Mouse (Mus musculus) left cerebral cortex, adult 2 months (tissue): ENCODE results near the gene Rnf151. TPM values are rescaled to one million over a fixed set of nuclear protein-coding genes. Genes with fewer than 3 reads are reported as not detected.
A peak's percentile ranks its signal among the peaks of the same experiment; 100 is the strongest.

Experiments used
- DNase-seq, 2 experiments: peaks; one replicate each; pipeline ENCODE4 v3.0.0; 2021 to 2022; ENCODE audit warnings: low spot score in 2 of 2, mixed read lengths in 1 of 2; ENCODE audit errors: extremely low spot score in 1 of 2
- H3K27ac ChIP-seq: fragments of 200-600 bp; 2 replicates; pipeline ENCODE4 v1.8.1; 2022
- H3K4me3 ChIP-seq: fragments of 200-600 bp; 2 replicates; pipeline ENCODE4 v1.8.1; 2022
- CTCF ChIP-seq: fragments of 200-600 bp; IDR thresholded peaks from 2 replicates; pipeline ENCODE4 v1.8.1; 2022; ENCODE audit warnings: antibody characterized with exemption, mild to moderate bottlenecking, moderate library complexity
- intact Hi-C: fragments of 180-260 bp; cut with DNase I; formaldehyde crosslinking; loops from one replicate; pipeline ENCODE4 v1.15.1; 2025
- total RNA-seq, 2 experiments: library from RNA; stranded (reverse); gene quantifications; 2 replicates each; pipeline ENCODE4 v1.2.3; 2021

Rnf151 gene
- total RNA-seq, 2 experiments from 2014 or later, result 1.1 TPM; not detected in 1

- H3K4me3 ChIP-seq, result no peak overlapping the region
- intact Hi-C loops, result no loop called here
- no peak for DNase-seq
- TF ChIP-seq CTCF, result no peak
- H3K27ac ChIP-seq, result no peak overlapping the region
Observed at GRCm38 (mm10) chr17:24716166-24716682, 1.6 kb downstream of the Rnf151 start.

- DNase-seq, result no peak
- H3K27ac ChIP-seq, result no peak overlapping the region
- no peak overlapping the region for H3K4me3 ChIP-seq
- no peak for TF ChIP-seq CTCF
- intact Hi-C loops, result no loop called here
Observed at GRCm38 (mm10) chr17:24715556-24715955, 2.3 kb downstream of the Rnf151 start.

- no peak for DNase-seq
- Histone ChIP-seq H3K27ac (no peak overlapping the region), H3K4me3 (no peak overlapping the region)
- peak; percentile 60 for TF ChIP-seq CTCF
- intact Hi-C loops, result no loop called here
Observed at GRCm38 (mm10) chr17:24708646-24709045, 9.2 kb downstream of the Rnf151 start.

GRCm38 (mm10) chr17:24707801-24708425 lies 9.9 kb downstream of the Rnf151 start:
- Histone ChIP-seq H3K27ac (peak overlapping the region; percentile 65), H3K4me3 (peak overlapping the region; percentile 94)
- TF ChIP-seq CTCF, result no peak
- no peak for DNase-seq
- intact Hi-C loops, result no loop called here

GRCm38 (mm10) chr17:24706982-24707800 lies 10.7 kb downstream of the Rnf151 start, which contains the start of gene Tbl3:
Tbl3 (minus strand) TSS chr17:24707660.
- TF ChIP-seq CTCF, result no peak
- Histone ChIP-seq H3K4me3 (peak within 1 kb of the TSS; percentile 94), H3K27ac (peak within 1 kb of the TSS; percentile 65)
- DNase-seq, result peak; percentile 93 to 98
- intact Hi-C loops, result no loop called here

GRCm38 (mm10) chr17:24705821-24706220 lies 12.0 kb downstream of the Rnf151 start:
- no peak for TF ChIP-seq CTCF
- no peak overlapping the region for H3K4me3 ChIP-seq
- DNase-seq, result no peak
- intact Hi-C loops, result no loop called here
- no peak overlapping the region for H3K27ac ChIP-seq

- DNase-seq, result no peak
- intact Hi-C loops, result no loop called here
- no peak for TF ChIP-seq CTCF
- Histone ChIP-seq H3K27ac (no peak overlapping the region), H3K4me3 (no peak overlapping the region)
Observed at GRCm38 (mm10) chr17:24701251-24701650, 16.6 kb downstream of the Rnf151 start.

GRCm38 (mm10) chr17:24699473-24699872 lies 18.4 kb downstream of the Rnf151 start:
- H3K4me3 ChIP-seq, result no peak overlapping the region
- no peak for DNase-seq
- no peak for TF ChIP-seq CTCF
- intact Hi-C loops, result no loop called here
- H3K27ac ChIP-seq, result no peak overlapping the region

GRCm38 (mm10) chr17:24698715-24699114 lies 19.1 kb downstream of the Rnf151 start:
- DNase-seq, result no peak
- intact Hi-C loops, result no loop called here
- TF ChIP-seq CTCF, result no peak

GRCm38 (mm10) chr17:24697985-24698384 lies 19.9 kb downstream of the Rnf151 start:
- Histone ChIP-seq H3K27ac (no peak overlapping the region), H3K4me3 (no peak overlapping the region)
- intact Hi-C loops, result no loop called here
- no peak for TF ChIP-seq CTCF
- DNase-seq, result no peak

More at GRCm38 (mm10) chr17:24698715-24699114, 19.1 kb downstream of the Rnf151 start:
- no peak overlapping the region for H3K27ac ChIP-seq
- H3K4me3 ChIP-seq, result no peak overlapping the region

GRCm38 (mm10) chr17:24696011-24696697 lies 21.7 kb downstream of the Rnf151 start, which contains the start of the genes Gfer and Noxo1:
Gfer (minus strand) TSS chr17:24696156.
Noxo1 (plus strand) TSS chr17:24696234.
- peak within 1 kb of the TSS; percentile 55 for H3K4me3 ChIP-seq
- intact Hi-C loops, result no loop called here
- peak; percentile 38 for TF ChIP-seq CTCF
- peak within 1 kb of the TSS; percentile 93 for H3K27ac ChIP-seq
- peak; percentile 83 to 87 for DNase-seq
